Mouse (Mus musculus) gastrocnemius, postnatal 10 days (tissue): Measurements from ENCODE around the gene Gal3st4. TPM values are rescaled to one million over a fixed set of nuclear protein-coding genes. Genes with fewer than 3 reads are reported as not detected.
"Not testable (repeated sequence)": the region's sequence is repeated elsewhere in the genome, so short reads cannot be mapped to it uniquely, and the experiment has no call there.

Experiments used
- DNase-seq: peaks from one replicate; pipeline ENCODE4 v3.0.0; 2021; ENCODE audit warnings: mixed read lengths
- total RNA-seq, 2 experiments: library from RNA; stranded (reverse); gene quantifications; 2 replicates each; pipeline ENCODE4 v1.2.3; 2021

Gal3st4 gene
- total RNA-seq, 2 experiments from 2014 or later = 0.38 to 0.86 TPM

GRCm38 (mm10) chr5:138262001-138262400 is 10.6 kb downstream of the Gal3st4 start:
- DNase-seq = no peak

DNA sequence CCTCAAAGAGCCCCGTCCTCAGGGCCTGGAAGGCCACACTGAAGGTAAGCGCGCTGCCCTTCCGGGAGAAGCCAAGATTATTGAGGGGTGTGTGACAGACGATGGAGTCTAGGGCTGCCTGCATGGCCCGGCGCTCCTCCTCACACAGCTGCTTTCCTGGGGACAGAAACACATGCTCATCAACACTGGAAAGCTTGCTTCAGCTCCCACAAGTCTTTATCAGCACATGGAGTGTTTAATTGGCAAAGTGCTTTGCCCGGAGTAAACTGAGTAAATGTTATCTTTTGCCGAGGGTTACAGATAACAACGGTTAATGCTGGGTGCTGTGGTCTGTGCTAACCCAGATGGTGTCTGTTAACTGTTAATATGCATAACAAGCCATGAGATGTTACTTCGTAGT is 11.8 kb downstream of the Gal3st4 start:
- no peak for DNase-seq

DNA sequence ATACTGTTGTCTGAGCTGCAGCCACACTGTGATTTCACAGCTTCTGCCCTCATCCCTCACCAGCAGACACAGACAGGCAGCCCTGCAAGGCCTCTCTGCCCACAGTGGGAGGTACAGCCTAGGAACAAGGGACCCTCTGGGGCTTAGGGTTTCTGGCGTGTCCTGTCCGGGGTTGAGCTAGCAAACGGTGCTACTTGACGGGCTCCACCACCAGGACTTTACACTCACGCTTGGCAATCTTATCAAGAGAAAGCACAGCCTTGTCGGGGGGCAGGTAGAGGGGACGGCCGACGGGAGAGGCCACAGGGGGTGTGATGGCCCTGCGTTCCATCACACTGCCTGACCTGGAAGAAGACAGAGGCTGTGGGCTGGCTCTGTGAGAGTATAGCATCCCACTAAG is 12.6 kb downstream of the Gal3st4 start:
- no peak for DNase-seq

DNA sequence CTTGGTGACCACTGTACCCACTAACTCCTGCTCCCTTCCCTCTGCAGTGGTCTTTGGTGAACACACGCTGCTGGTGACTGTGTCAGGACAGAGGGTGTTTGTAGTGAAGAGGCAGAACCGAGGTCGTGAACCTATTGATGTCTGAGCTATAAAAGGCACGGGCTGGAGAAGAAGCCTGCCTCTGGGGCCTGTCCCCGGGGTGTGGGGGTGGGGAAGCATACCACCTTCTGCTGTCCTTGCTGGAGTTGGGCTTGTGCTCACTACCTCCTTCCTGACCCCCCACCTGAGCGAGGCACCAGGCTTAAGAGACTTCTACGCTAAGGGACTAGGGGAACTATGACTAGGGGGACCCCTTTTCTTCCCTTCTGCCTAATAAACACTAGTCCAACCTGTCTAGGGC is 13.6 kb downstream of the Gal3st4 start:
- no peak for DNase-seq

GRCm38 (mm10) chr5:138258542-138258941 is 14.1 kb downstream of the Gal3st4 start:
- no peak for DNase-seq

GRCm38 (mm10) chr5:138258078-138258477 is 14.6 kb downstream of the Gal3st4 start:
- no peak for DNase-seq

DNA sequence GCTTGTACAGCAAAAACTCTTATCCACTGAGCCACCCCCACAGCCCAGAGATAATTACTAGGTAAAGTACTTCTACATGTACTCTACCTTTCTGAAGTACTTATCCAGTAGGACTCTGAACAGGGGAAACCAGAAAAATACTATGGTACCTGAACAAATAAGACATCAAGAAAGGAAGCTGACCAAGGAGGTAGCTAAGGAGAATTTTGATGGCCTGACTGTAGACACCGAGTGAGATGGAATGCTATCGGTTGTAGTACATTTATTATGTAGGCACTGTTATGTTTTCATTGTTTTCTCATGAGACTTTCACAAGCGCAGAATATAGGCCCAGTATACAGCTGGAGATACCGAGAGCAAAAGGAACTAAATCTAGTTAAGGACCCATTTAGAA is 15.1 kb downstream of the Gal3st4 start:
- DNase-seq = no peak

- no peak for DNase-seq
Measured at GRCm38 (mm10) chr5:138256966-138257584, 15.6 kb downstream of the Gal3st4 start.

DNA sequence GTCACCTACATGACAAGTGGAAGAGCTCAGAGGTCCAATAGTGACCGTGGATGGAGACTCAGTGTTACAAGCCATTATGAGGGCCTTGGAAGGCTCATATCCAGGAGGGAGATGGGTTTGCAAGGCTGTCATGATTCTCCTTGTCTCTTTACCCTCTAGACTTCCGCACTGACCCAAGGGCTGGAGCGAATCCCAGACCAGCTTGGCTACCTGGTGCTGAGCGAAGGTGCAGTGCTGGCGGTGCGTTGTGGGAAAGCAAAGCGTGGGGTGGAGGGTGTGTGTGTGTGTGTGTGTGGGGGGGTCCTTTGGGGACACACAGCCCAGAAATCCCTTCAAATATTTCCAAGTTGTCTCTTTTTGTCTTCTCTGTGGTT is 16.6 kb downstream of the Gal3st4 start:
- DNase-seq = no peak

GRCm38 (mm10) chr5:138255353-138256093 is 17.1 kb downstream of the Gal3st4 start, which contains the start of gene Lamtor4:
Lamtor4 (plus strand) TSS chr5:138255482.
- DNase-seq = peak; percentile 84

GRCm38 (mm10) chr5:138253061-138253460 is 19.6 kb downstream of the Gal3st4 start:
- DNase-seq = no peak

DNA sequence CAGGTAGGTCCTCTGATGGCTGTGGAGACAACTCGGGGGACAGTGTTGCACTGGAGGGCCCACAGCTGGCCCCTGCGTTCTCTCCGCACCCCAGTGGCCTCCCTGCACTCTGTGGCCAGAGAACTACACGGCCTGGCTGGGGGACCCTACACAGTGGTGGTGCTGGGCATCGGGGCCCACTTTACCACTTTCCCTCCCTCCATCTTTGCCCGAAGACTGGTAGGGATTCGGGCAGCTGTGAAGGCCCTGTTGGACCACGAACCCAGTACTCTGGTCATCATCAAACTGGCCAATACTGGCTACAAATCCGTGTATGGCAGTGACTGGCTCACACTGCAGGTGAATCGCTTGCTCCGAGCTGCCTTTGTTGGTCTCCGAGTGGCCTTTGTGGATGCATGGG is 21.5 kb downstream of the Gal3st4 start:
- DNase-seq = no peak

DNA sequence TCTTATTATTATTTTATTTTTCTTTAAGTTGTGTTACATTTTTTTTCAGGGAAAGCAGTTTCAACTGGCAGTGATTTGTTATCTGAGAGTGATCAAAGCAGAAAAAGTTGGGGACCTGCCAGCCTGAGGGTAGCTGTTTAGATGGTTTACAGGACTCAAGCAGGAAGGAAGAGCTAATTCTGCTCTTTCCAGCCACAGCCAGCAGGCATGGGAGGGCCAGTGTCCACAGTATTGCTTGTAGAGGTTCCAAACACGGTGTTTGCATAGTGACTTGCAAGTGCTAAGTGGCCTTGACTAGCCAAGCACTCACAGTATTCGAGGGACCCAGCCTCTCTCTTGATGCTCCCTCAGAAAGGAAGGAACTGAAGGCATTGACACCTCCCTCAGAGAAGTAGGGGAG is 31.1 kb downstream of the Gal3st4 start:
- no peak for DNase-seq

GRCm38 (mm10) chr5:138234224-138234623 is 38.4 kb downstream of the Gal3st4 start:
- DNase-seq = no peak

GRCm38 (mm10) chr5:138233778-138234177 is 38.9 kb downstream of the Gal3st4 start:
- no peak for DNase-seq

DNA sequence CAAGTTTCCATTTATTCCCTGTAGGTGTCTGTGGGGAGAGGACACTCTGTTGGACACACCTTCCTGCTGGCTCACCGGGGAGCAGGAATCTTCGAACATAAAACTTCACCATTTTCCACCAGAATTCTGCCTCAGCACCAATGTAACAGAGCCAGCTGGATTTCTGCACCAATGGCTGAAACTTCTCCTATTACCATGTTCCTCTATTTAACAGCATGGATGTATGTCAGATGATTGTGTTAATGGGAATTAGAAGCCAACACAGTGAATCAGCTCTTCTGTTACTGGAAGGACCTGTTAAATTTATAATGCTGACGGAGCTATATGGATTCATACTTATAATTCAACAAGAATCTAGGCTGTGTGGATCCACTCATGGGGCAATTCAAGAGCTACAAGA is 43.1 kb downstream of the Gal3st4 start:
- no peak for DNase-seq

GRCm38 (mm10) chr5:138228026-138228425 is 44.6 kb downstream of the Gal3st4 start:
- peak; percentile 24 for DNase-seq

DNA sequence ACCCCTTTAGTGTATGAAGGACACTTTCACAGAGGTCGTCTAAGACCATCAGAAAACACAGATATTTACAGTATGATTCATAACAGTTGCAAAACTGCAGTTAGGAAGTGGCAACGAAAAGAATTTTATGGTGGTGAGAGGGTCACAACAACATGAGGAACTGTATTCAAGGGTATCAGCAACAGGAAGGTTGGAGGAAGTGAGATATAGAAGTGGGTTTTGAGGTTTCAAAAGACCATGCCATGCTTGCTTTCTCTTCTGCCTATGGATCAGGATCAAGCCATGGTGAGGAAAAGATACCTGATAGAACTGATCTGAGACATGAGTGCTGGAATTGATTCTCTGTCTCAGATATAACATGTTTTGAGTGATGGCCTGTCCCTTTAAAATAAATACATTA is 45.3 kb downstream of the Gal3st4 start:
- DNase-seq = no peak

- DNase-seq = no peak
Measured at GRCm38 (mm10) chr5:138226491-138226890, 46.1 kb downstream of the Gal3st4 start.

- no peak for DNase-seq
Measured at GRCm38 (mm10) chr5:138225700-138226099, 46.9 kb downstream of the Gal3st4 start, which contains the start of gene Nxpe5. Nxpe5 (plus strand) TSS chr5:138225898.

GRCm38 (mm10) chr5:138223287-138223686 is 49.4 kb downstream of the Gal3st4 start:
- DNase-seq = no peak

DNA sequence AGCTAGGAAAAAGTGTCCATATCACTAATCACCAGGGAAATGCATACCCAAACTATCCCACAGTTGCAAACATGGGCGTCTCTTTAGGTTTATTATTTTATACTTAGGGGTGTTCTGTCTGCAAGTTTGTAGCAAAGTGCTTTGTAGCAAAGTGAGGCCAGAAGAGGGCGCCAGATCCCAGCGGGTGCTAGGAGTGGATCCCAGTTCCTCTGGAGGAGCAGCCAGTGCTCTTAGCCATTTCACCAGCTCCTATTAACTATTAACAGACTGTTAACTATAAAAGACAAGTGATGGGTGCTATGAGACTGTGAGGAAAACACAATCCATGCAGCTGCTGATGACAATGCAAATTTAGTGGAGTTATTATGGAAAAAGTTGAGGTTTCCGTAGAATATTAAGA is 50.5 kb downstream of the Gal3st4 start:
- peak; percentile 91 for DNase-seq

- DNase-seq = no peak
Measured at GRCm38 (mm10) chr5:138219864-138220263, 52.8 kb downstream of the Gal3st4 start.

DNA sequence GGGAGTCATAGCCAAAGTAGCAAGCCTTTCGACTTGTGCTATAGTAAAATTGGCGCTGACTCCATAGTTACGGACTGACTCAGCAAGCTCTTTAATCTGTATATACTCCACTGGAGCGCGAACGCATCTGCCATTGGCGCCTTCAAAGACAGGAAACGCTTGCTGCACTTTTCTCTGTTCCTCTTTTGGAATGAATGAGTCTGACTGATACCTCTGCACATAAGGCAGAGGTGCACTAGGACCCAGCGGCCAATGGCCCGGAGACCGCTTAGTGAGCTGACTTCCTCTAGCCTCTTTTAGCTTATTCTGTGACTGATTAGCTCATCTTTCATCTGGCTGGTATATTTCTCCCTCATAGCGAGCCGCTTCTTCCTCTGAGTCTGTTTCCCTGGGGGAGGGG is 56.0 kb downstream of the Gal3st4 start:
- DNase-seq = not testable (repeated sequence)
